ENCODE assay signal across 17 mouse cellular contexts in the genomic region with DNA sequence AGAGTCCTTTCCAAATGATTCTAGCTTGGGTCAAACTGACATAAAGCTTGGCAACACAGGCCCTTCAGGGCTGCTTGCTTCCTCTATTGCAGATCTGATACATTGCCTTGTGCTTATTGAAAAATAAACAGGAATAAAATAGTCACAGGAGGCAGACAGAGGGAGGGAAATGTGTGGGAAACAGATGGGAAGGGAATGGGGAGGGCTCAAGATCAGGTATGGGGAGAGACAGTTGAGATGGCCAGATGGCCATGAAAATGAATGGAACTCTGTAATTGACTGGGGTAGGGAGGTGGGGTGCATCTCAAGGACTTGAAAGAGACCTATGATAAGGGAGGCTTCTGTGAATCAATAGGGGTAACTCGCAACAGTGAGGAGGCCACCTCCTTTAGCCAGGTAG.
"Had no signal": no experiment of that assay in that cellular context is flagged by ENCODE, and none has a peak within 500 bp of the region (broad histone marks: within the 10 kb centered on the region; RNA-seq: fewer than 3 reads in every experiment).

No protein-coding gene starts in this region.

- H3K27ac ChIP-seq: left cerebral cortex, adult 2 months; liver, embryonic 13.5 days; neural tube, embryonic 12.5 days; neural tube, embryonic 15.5 days; stomach, embryonic 15.5 days had no signal

- H3K27me3 ChIP-seq: liver, embryonic 13.5 days; neural tube, embryonic 12.5 days; neural tube, embryonic 15.5 days; stomach, embryonic 15.5 days had no signal

- DNase-seq: kidney, postnatal 14 days; kidney, postnatal 4 days; layer of hippocampus, adult 9-11 months; layer of hippocampus, postnatal 36 days; liver, embryonic 13.5 days; lung, adult 2 months; lung, postnatal 14 days; lung, postnatal 4 days; midbrain, embryonic 14.5 days; right cerebral cortex, adult 18-20 months; right cerebral cortex, postnatal 25 days; spleen, adult 18-20 months; thymus, postnatal 25 days had no signal

- H3K4me3 ChIP-seq: left cerebral cortex, adult 2 months; liver, embryonic 13.5 days; neural tube, embryonic 12.5 days; neural tube, embryonic 15.5 days; stomach, embryonic 15.5 days had no signal

- H3K4me1 ChIP-seq: liver, embryonic 13.5 days; neural tube, embryonic 12.5 days; neural tube, embryonic 15.5 days; stomach, embryonic 15.5 days had no signal
